Mouse (Mus musculus) heart, adult 2 months (tissue): ENCODE results near the gene Reln. TPM values are rescaled to one million over a fixed set of nuclear protein-coding genes. Genes with fewer than 3 reads are reported as not detected.

Experiments used
- DNase-seq, 2 experiments: peaks; one replicate each; pipeline ENCODE4 v3.0.0; 2021
- H3K27ac ChIP-seq: fragments of 200-600 bp; 2 replicates; pipeline ENCODE4 v1.8.1; 2022
- H3K27me3 ChIP-seq: fragments of 200-500 bp; 2 replicates; pipeline ENCODE4 v1.6.1; 2012; ENCODE audit warnings: mild to moderate bottlenecking, low read length, inconsistent platforms, mixed read lengths; ENCODE audit not compliant: control insufficient read depth, insufficient read depth
- H3K36me3 ChIP-seq: fragments of 200-500 bp; 2 replicates; pipeline ENCODE4 v1.6.1; 2012; ENCODE audit warnings: low read length, inconsistent platforms; ENCODE audit not compliant: control insufficient read depth, insufficient read depth
- H3K4me1 ChIP-seq: fragments of 200-500 bp; 2 replicates; pipeline ENCODE4 v1.6.1; 2011; ENCODE audit warnings: low read length; ENCODE audit not compliant: control insufficient read depth, insufficient read depth
- H3K4me3 ChIP-seq: fragments of 200-600 bp; 2 replicates; pipeline ENCODE4 v1.8.1; 2022
- H3K79me2 ChIP-seq: fragments of 200-500 bp; replicated peaks from 2 replicates; pipeline ENCODE4 v1.6.1; 2012; ENCODE audit warnings: mild to moderate bottlenecking, inconsistent platforms, low read length, moderate library complexity, mixed read lengths; ENCODE audit not compliant: control insufficient read depth, insufficient read depth
- H3K9ac ChIP-seq: fragments of 200-500 bp; 2 replicates; pipeline ENCODE4 v1.6.1; 2012; ENCODE audit warnings: low read depth, mild to moderate bottlenecking, control low read depth, inconsistent platforms, low read length, mixed read lengths
- CTCF ChIP-seq: fragments of 200-600 bp; IDR thresholded peaks from 2 replicates; pipeline ENCODE4 v1.8.1; 2022; ENCODE audit warnings: antibody characterized with exemption, mild to moderate bottlenecking, moderate library complexity
- EP300 ChIP-seq: fragments of 200-500 bp; IDR thresholded peaks from 2 replicates; pipeline ENCODE4 v1.6.1; 2011; ENCODE audit warnings: low read depth, low read length, control low read depth; ENCODE audit not compliant: insufficient read depth
- POLR2A ChIP-seq: fragments of 200-500 bp; IDR thresholded peaks from 2 replicates; pipeline ENCODE4 v1.6.1; 2011; ENCODE audit warnings: mild to moderate bottlenecking, low read depth, low read length, control low read depth; ENCODE audit not compliant: insufficient read depth
- WGBS: fragments of 180-500 bp; shearing (Covaris S2); methylation state at CpG from one replicate; pipeline ENCODE4 v1.1.7; 2018; 5-methylcytosine and 5-hydroxymethylcytosine counted together
- intact Hi-C: fragments of 180-260 bp; cut with DNase I; formaldehyde crosslinking; loops from one replicate; pipeline ENCODE4 v1.15.1; 2025
- polyA plus RNA-seq: library from polyadenylated mRNA; depleted of rRNA; stranded (reverse); fragments of >200 nt; gene quantifications from 2 replicates; pipeline ENCODE4 v1.2.3, GENCODE M21; 2012
- total RNA-seq, 2 experiments: library from RNA; stranded (reverse); gene quantifications; 2 replicates each; pipeline ENCODE4 v1.2.3; 2021

Gene Reln
- total and polyA plus RNA-seq, 3 experiments, result 2.6 to 4.0 (median 2.6) TPM

DNA sequence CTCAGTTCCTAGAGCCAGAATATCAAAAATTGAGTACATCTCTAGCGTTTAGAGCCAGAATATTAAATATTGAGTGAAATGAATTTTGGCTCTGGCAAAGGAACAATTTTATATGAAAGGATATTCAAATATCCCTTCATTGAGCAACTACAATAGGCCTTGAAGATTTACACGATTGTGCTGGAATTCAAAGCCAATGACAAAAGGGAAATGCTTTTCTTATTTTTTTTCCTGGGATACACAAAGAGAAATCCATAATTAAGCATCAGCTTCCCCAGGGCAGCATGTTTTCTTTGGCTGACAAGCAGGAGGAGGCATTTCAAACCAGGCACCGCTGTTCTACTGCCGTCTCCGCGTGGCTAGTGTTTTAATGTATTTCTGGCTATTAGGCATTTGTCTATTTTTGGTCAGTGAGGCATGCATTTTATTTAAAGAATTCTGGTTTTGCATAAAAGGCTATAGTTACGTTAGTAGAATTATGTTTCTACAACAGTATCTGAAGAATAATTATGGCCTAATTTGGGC is 62.3 kb downstream of the Reln start:
- H3K27me3 ChIP-seq, result no peaks in the 10 kb centered on the region
- H3K4me3 ChIP-seq, result no peak overlapping the region
- no peaks in the 10 kb centered on the region for H3K4me1 ChIP-seq
- intact Hi-C loops, result no loop called here
- no peaks in the 10 kb centered on the region for H3K79me2 ChIP-seq
- H3K27ac ChIP-seq, result no peak overlapping the region
- no peak for DNase-seq
- WGBS, result 65% methylated on average over 7 of the region's 7 CpGs
- H3K36me3 ChIP-seq, result no peaks in the 10 kb centered on the region
- no peak overlapping the region for H3K9ac ChIP-seq
- no peak for TF ChIP-seq POLR2A
- TF ChIP-seq CTCF, result no peak
- TF ChIP-seq EP300, result no peak

DNA sequence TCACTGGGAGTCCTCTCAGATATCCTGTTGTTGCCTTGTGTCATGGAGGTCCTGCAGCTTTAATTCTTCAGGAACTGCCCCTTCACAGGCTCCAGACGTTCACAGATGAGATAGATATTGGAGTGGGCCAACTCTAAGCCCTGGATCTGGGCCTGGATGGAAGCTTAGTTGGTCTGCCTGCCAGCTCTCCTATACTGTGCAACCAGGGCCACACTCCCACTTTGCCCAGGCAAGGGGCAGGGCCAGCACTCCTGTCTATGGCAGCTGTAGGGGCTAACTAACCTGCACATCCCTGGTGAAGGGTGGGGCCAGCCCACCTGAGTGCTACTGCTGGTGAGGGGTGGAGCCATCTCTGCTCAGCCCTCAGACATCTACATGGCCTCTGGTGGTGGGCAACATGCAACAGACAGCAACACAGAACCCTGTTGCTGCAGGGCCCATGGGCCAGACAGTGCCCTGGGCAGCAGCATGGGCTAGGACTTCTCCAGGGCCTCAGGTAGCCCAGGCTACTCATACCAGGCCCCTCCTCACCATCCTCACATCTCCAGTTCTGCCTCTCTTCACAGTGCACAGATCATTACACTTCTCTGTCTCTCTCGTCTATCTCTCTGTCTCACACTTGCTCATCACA is 63.9 kb downstream of the Reln start:
- TF ChIP-seq CTCF, result no peak
- TF ChIP-seq EP300, result no peak
- TF ChIP-seq POLR2A, result no peak
- DNase-seq, result no peak
- Histone ChIP-seq H3K4me1 (no peaks in the 10 kb centered on the region), H3K36me3 (no peaks in the 10 kb centered on the region), H3K79me2 (no peaks in the 10 kb centered on the region), H3K9ac (no peak overlapping the region), H3K27me3 (no peaks in the 10 kb centered on the region), H3K4me3 (no peak overlapping the region), H3K27ac (no peak overlapping the region)
- WGBS, result 46% methylated on average over 2 of the region's 2 CpGs
- intact Hi-C loops, result no loop called here

DNA sequence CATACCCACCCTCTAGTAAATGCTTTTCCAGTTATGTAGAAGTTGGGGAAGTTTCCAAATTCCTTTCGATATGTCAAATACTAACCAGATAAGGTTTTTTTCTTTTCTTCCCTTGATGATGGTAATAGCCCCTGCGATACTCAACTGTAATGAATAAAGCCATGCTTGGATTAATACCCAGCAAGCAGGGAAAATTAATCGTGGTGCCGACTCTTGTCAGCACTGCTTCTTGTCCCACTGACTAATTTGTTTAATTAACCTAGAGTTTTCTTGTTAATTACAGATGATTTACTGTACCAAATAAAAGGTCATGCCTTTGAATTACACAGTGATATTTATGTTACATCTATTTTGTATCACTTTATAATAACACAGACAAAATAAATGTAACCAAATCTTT is 65.3 kb downstream of the Reln start:
- H3K4me3 ChIP-seq, result no peak overlapping the region
- intact Hi-C loops, result no loop called here
- 69% methylated on average over 4 of the region's 4 CpGs for WGBS

DNA sequence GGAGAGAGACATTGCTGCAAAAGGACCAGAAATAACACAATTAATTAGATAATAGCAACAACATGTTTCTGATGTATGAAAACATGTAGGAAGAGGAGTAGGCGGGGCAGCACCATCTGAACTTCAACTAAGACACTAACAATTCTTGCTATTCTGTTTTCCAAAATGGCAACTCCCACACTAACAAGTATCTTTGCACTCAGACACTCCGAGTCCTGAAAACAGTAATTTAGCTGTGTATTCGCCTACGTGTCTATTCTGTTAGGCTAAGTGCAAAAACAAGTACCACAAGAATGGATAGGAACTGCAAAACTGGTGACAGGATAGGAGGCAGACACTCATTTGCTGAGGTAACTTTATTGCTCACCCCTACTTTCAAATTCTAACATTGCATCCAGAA is 70.4 kb downstream of the Reln start:
- no peak for DNase-seq
- no peak for TF ChIP-seq POLR2A
- TF ChIP-seq CTCF, result no peak
- no peak for TF ChIP-seq EP300
- Histone ChIP-seq H3K27me3 (no peaks in the 10 kb centered on the region), H3K27ac (no peak overlapping the region), H3K9ac (no peak overlapping the region), H3K4me3 (no peak overlapping the region), H3K79me2 (no peaks in the 10 kb centered on the region), H3K36me3 (no peaks in the 10 kb centered on the region), H3K4me1 (no peaks in the 10 kb centered on the region)
- intact Hi-C loops, result no loop called here
- 86% methylated on average over 4 of the region's 4 CpGs for WGBS

More for the DNA sequence above, 65.3 kb downstream of the Reln start:
- Histone ChIP-seq H3K79me2 (no peaks in the 10 kb centered on the region), H3K27ac (no peak overlapping the region), H3K27me3 (no peaks in the 10 kb centered on the region), H3K9ac (no peak overlapping the region), H3K36me3 (no peaks in the 10 kb centered on the region), H3K4me1 (no peaks in the 10 kb centered on the region)
- no peak for TF ChIP-seq POLR2A
- TF ChIP-seq CTCF, result no peak
- no peak for TF ChIP-seq EP300
- DNase-seq, result no peak

DNA sequence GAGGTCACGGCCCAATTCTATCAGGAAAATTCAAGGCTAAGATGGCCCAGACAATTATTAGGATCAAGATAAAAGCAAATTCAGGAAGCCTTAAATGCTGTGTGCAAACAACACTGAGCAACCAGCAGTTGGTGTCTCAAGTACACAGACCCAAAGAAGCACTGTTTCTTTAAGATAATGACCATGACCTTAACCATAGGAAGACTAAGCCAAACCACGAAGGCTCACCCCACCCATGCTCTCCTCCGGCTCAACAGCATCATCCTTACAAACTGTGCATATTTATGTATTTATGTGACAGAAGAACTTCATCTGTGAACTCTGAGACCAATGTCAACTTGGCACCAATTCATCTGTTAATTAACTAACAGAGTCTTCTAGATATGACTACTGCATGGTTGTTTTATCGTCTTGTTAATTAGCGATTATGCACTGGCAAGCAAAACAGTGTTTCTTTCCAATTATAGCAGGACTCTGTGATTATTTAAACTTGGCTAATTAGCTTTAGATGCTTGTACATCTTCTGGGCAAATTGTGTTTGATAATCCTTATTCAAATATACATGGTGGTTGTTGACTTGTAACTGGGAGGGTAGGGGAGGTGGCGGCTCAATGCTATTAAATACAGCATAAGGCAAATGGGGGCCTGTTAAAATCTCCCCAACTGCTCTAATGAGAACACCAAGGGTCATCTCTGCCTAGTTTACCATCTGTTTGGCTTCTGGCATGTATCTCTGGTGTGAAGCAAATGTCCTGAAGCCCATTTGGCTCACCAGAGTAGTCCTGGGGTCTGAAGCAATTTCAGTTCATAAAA is 77.8 kb downstream of the Reln start:
- no peaks in the 10 kb centered on the region for H3K4me1 ChIP-seq
- no peak for DNase-seq
- WGBS, result 77% methylated on average over 6 of the region's 6 CpGs
- no peak for TF ChIP-seq CTCF
- no peak for TF ChIP-seq POLR2A
- TF ChIP-seq EP300, result no peak
- no peak overlapping the region for H3K4me3 ChIP-seq
- H3K27me3 ChIP-seq, result no peaks in the 10 kb centered on the region
- no peak overlapping the region for H3K27ac ChIP-seq
- no peaks in the 10 kb centered on the region for H3K36me3 ChIP-seq
- H3K9ac ChIP-seq, result no peak overlapping the region
- intact Hi-C loops, result no loop called here
- no peaks in the 10 kb centered on the region for H3K79me2 ChIP-seq

DNA sequence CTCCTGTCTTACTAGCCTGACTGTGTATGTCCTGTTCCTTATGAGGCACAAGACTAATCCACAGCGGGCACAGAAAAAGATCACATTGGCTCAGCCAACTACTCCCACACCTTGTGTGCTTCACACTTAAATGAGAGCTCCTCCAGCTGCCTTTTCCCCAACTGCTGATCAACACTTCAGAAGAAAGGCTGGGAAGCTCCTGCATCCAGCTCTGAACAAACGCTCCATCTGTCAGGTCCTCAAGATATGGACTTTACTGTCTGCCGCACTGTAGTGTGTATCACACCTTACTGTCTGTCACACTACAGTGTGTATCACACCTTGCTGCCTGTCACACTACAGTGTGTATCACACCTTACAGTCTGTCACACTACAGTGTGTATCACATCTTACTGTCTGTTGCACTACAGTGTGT is 82.1 kb downstream of the Reln start:
- Histone ChIP-seq H3K36me3 (no peaks in the 10 kb centered on the region), H3K27ac (no peak overlapping the region), H3K4me1 (no peaks in the 10 kb centered on the region), H3K79me2 (no peaks in the 10 kb centered on the region), H3K9ac (no peak overlapping the region), H3K27me3 (no peaks in the 10 kb centered on the region), H3K4me3 (no peak overlapping the region)
- intact Hi-C loops, result no loop called here
- DNase-seq, result no peak
- 73% methylated on average over 3 of the region's 3 CpGs for WGBS
- TF ChIP-seq EP300 (no peak), CTCF (no peak), POLR2A (no peak)
